Mouse (Mus musculus): ENCODE measurements around the gene Tmem63c. TPM values are rescaled to one million over a fixed set of nuclear protein-coding genes. Genes with fewer than 3 reads are reported as not detected.

Tmem63c gene
- total and polyA plus RNA-seq, 3 experiments: 0.08 to 0.14 (median 0.09) TPM

DNA sequence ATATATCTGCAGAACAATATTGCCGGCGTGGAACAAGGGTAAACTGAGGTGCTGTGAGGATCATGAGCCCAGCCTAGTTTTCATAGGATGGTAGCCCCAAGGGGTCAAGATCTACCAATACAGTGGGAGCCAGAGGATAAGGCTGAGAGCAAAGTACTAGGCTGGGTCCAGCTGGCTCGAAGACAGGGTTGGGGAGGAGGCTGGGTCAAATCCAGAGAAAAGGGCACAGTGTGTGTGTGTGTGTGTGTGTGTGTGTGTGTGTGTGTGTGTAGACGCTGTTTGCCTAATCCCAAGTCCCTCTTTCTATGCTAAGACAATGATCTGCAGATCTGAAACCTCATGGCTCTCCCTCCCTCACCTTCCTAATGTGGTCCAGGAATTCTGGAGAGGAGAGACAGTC, 79.2 kb downstream of the Tmem63c start:
- intact Hi-C loops (cut with DNase I): no loop called here
- WGBS: 76% methylated on average over 4 of the region's 4 CpGs
- TF ChIP-seq POLR2A (IDR thresholded peaks at IDR 0.05; ENCODE audit: insufficient read depth, low read depth, low read length) (no peak), CTCF (IDR thresholded peaks at IDR 0.05) (no peak), EP300 (IDR thresholded peaks at IDR 0.05; ENCODE audit: insufficient read depth, low read depth, low read length) (no peak)
- Histone ChIP-seq H3K4me3 (no peak overlapping the region), H3K79me2 (replicated peaks; ENCODE audit: control insufficient read depth, insufficient read depth, low read length) (no peaks in the 10 kb centered on the region), H3K36me3 (ENCODE audit: control insufficient read depth, insufficient read depth, low read length) (no peaks in the 10 kb centered on the region), H3K9ac (ENCODE audit: low read depth, low read length) (no peak overlapping the region), H3K27ac (no peak overlapping the region), H3K4me1 (ENCODE audit: control insufficient read depth, insufficient read depth, low read length) (no peaks in the 10 kb centered on the region), H3K27me3 (ENCODE audit: control insufficient read depth, insufficient read depth, low read length) (peaks cover 5% of the 10 kb centered on the region; the same call in 1 of the 2 replicates)
- no peak for DNase-seq

DNA sequence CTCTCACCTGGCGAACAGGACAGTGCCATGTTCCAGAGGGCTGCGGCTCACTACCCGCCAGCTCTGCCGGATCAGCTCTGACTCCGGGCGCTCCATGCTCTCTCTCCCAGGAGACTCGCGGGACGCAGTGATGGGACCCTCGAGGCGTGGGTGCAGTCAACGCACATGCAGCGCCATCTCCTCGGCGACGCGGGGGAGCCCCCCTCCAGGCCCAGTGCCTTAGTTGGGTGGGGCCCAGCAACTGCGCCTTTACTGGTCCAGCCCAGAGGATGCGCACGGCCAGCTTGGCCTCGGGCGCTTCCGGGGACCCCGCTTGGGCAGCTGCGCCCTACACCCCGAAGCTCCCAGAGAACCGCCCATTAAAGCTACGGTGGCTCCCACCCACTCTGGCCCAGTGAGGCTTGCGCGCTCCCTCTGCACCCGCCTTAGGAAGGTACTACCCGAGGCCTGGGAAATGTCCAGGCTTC, 81.1 kb downstream of the Tmem63c start, which contains the start of gene Ngb:
Gene Ngb (minus strand): TSS at position 375 of the 467 bp plus-strand sequence.
- intact Hi-C loops (cut with DNase I): no loop called here

DNA sequence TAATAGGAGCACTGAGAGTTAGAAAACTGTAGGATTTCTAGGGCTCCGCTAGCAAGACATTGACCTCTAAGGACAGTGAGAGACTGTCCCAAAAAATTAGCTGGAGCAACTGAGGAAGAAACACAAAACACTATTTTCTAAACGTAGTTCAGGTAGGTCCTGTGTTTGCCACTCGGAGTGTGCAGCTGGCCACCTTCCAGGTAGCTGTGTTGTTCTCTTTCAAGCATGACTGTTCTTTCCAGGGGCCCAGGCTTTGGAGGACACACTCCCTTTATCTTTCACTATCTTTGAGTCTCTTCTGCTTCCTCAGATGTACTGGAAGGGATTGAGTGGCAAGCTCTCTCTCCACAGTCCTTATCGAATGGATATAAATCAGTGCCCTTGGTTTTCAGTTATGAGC, 82.3 kb downstream of the Tmem63c start:
- Histone ChIP-seq H3K79me2 (replicated peaks; ENCODE audit: control insufficient read depth, insufficient read depth, low read length) (no peaks in the 10 kb centered on the region), H3K36me3 (ENCODE audit: control insufficient read depth, insufficient read depth, low read length) (no peaks in the 10 kb centered on the region), H3K27ac (no peak overlapping the region), H3K4me3 (no peak overlapping the region), H3K4me1 (ENCODE audit: control insufficient read depth, insufficient read depth, low read length) (no peaks in the 10 kb centered on the region), H3K9ac (ENCODE audit: low read depth, low read length) (no peak overlapping the region), H3K27me3 (ENCODE audit: control insufficient read depth, insufficient read depth, low read length) (peaks cover 5% of the 10 kb centered on the region; the same call in 1 of the 2 replicates)
- intact Hi-C loops (cut with DNase I): no loop called here
- 83% methylated on average over 4 of the region's 4 CpGs for WGBS
- no peak for DNase-seq
- no peak for TF ChIP-seq CTCF (IDR thresholded peaks at IDR 0.05)
- TF ChIP-seq POLR2A (IDR thresholded peaks at IDR 0.05; ENCODE audit: insufficient read depth, low read depth, low read length): no peak
- no peak for TF ChIP-seq EP300 (IDR thresholded peaks at IDR 0.05; ENCODE audit: insufficient read depth, low read depth, low read length)

More for the DNA sequence above, 81.1 kb downstream of the Tmem63c start, which contains the start of gene Ngb:
- Histone ChIP-seq H3K9ac (ENCODE audit: low read depth, low read length) (no peak within 1 kb of the TSS), H3K27me3 (ENCODE audit: control insufficient read depth, insufficient read depth, low read length) (peaks cover 5% of the 10 kb centered on the region; the same call in 1 of the 2 replicates), H3K79me2 (replicated peaks; ENCODE audit: control insufficient read depth, insufficient read depth, low read length) (no peaks in the 10 kb centered on the region), H3K27ac (no peak within 1 kb of the TSS), H3K36me3 (ENCODE audit: control insufficient read depth, insufficient read depth, low read length) (no peaks in the 10 kb centered on the region), H3K4me3 (no peak within 1 kb of the TSS), H3K4me1 (ENCODE audit: control insufficient read depth, insufficient read depth, low read length) (no peaks in the 10 kb centered on the region)
- WGBS: 5% methylated on average over 32 of the region's 32 CpGs
- DNase-seq: no peak
- TF ChIP-seq CTCF (IDR thresholded peaks at IDR 0.05) (no peak), EP300 (IDR thresholded peaks at IDR 0.05; ENCODE audit: insufficient read depth, low read depth, low read length) (no peak), POLR2A (IDR thresholded peaks at IDR 0.05; ENCODE audit: insufficient read depth, low read depth, low read length) (no peak)

DNA sequence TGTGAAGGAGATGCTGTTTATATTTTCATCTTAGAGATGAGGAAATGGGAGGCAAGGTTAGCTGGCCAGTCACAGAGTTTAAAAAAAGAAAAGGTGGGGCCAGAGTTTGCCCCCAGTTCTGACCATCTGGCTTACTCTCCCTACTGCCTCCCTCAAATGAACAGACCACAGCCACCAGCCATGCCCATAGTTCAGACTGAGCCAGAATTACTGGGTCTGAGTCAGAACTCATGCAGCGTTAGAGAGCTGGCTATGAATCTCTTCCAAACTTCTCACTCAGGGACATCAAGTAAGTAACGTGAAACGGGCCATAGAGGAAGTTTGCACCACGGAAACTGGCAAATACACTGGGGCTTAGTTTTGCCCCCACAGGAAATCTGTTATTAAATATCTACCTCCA, 83.7 kb downstream of the Tmem63c start:
- Histone ChIP-seq H3K9ac (ENCODE audit: low read depth, low read length) (no peak overlapping the region), H3K79me2 (replicated peaks; ENCODE audit: control insufficient read depth, insufficient read depth, low read length) (no peaks in the 10 kb centered on the region), H3K4me1 (ENCODE audit: control insufficient read depth, insufficient read depth, low read length) (no peaks in the 10 kb centered on the region), H3K36me3 (ENCODE audit: control insufficient read depth, insufficient read depth, low read length) (no peaks in the 10 kb centered on the region), H3K27ac (no peak overlapping the region), H3K27me3 (ENCODE audit: control insufficient read depth, insufficient read depth, low read length) (peaks cover 5% of the 10 kb centered on the region; the same call in 1 of the 2 replicates), H3K4me3 (no peak overlapping the region)
- TF ChIP-seq EP300 (IDR thresholded peaks at IDR 0.05; ENCODE audit: insufficient read depth, low read depth, low read length) (no peak), POLR2A (IDR thresholded peaks at IDR 0.05; ENCODE audit: insufficient read depth, low read depth, low read length) (no peak), CTCF (IDR thresholded peaks at IDR 0.05) (no peak)
- DNase-seq: no peak
- intact Hi-C loops (cut with DNase I): no loop called here
- WGBS: 64% methylated on average over 4 of the region's 4 CpGs

DNA sequence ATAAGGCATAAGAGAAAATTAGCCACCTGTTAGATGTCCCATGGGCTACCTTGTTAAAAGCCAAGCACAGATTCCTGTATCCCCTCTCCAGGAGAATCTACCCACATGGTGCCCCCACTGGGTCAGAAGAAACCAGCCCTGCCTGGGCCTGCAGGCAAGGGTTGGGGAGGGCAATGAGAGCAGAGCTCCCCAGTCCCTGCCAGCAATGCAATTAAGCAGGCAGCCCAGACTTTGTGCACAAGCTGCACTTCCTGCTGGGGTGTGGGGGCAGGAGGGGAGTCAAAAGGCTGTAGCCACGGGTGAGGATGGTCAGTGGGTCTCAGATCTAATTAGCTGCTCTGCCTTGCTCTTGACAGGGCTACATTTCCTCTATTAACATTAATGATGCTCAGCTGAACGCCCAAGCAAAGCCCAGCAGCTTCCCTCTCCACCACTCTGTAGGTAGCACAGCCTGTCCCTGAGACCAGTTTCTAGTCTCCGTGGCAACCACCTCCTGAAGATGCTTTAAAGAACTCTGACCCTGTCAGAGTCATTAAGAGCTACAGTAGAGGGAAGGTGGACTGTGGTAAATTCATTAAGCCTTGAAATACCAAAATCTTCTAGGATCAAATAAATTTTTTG, 86.3 kb downstream of the Tmem63c start:
- no peaks in the 10 kb centered on the region for H3K79me2 ChIP-seq (replicated peaks; ENCODE audit: control insufficient read depth, insufficient read depth, low read length)
- H3K27me3 ChIP-seq (ENCODE audit: control insufficient read depth, insufficient read depth, low read length): no peaks in the 10 kb centered on the region
- H3K4me1 ChIP-seq (ENCODE audit: control insufficient read depth, insufficient read depth, low read length): no peaks in the 10 kb centered on the region
- intact Hi-C loops (cut with DNase I): no loop called here
- 63% methylated on average over 3 of the region's 3 CpGs for WGBS
- H3K36me3 ChIP-seq (ENCODE audit: control insufficient read depth, insufficient read depth, low read length): no peaks in the 10 kb centered on the region
- TF ChIP-seq CTCF (IDR thresholded peaks at IDR 0.05): no peak
- no peak for TF ChIP-seq EP300 (IDR thresholded peaks at IDR 0.05; ENCODE audit: insufficient read depth, low read depth, low read length)
- TF ChIP-seq POLR2A (IDR thresholded peaks at IDR 0.05; ENCODE audit: insufficient read depth, low read depth, low read length): no peak
- no peak for DNase-seq
- H3K4me3 ChIP-seq: no peak overlapping the region
- no peak overlapping the region for H3K9ac ChIP-seq (ENCODE audit: low read depth, low read length)
- no peak overlapping the region for H3K27ac ChIP-seq

DNA sequence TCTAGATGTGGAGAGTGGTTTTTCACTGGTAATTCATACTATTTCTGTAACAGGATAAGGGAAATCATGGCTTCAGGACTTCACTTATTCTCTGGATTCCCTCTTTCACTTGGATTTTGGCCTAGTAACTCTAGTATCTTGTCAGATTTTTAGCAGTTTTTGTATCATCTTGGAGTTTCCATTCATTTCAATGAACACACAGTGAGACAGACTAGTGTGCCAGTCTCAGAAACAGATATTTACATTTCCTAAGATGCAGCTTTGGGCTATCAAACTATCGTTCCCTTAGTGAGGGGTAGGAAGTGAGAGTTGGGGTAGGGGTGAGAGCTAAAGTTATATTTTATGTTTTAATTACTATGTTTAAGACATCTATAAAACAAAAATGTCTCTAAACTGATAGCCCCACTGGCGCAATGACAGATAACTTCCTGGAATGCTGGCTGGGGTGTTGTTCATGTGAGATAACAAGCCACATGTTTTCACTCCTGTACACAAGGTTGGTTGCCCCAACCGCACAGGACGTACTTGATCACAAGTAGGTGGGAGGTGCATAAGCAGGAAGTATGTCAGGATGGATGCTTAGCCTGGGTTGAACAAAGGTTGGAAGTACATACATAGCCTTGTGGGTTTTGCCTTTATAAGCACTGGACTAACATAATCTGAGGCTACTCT, 100.9 kb downstream of the Tmem63c start:
- 81% methylated on average over 4 of the region's 4 CpGs for WGBS
- H3K27me3 ChIP-seq (ENCODE audit: control insufficient read depth, insufficient read depth, low read length): no peaks in the 10 kb centered on the region
- no peak overlapping the region for H3K4me3 ChIP-seq
- no peak overlapping the region for H3K9ac ChIP-seq (ENCODE audit: low read depth, low read length)
- no peak overlapping the region for H3K27ac ChIP-seq
- H3K79me2 ChIP-seq (replicated peaks; ENCODE audit: control insufficient read depth, insufficient read depth, low read length): no peaks in the 10 kb centered on the region
- DNase-seq: no peak
- TF ChIP-seq POLR2A (IDR thresholded peaks at IDR 0.05; ENCODE audit: insufficient read depth, low read depth, low read length) (no peak), CTCF (IDR thresholded peaks at IDR 0.05) (no peak), EP300 (IDR thresholded peaks at IDR 0.05; ENCODE audit: insufficient read depth, low read depth, low read length) (no peak)
- no peaks in the 10 kb centered on the region for H3K4me1 ChIP-seq (ENCODE audit: control insufficient read depth, insufficient read depth, low read length)
- H3K36me3 ChIP-seq (ENCODE audit: control insufficient read depth, insufficient read depth, low read length): no peaks in the 10 kb centered on the region
- intact Hi-C loops (cut with DNase I): no loop called here

All from heart, adult 2 months (tissue).